Mouse (Mus musculus): ENCODE measurements around the gene Tmem131. TPM values are rescaled to one million over a fixed set of nuclear protein-coding genes. Genes with fewer than 3 reads are reported as not detected.

The Tmem131 gene
- polyA plus RNA-seq, 1 experiment, result 56.8 TPM

- Histone ChIP-seq H3K27ac (ENCODE audit: insufficient read depth, low read length) (no peak within 1 kb of the TSS), H3K4me1 (ENCODE audit: control insufficient read depth, insufficient read depth, low read length) (no peaks in the 10 kb centered on the region), H3K4me3 (ENCODE audit: insufficient read depth, low read length) (no peak within 1 kb of the TSS)
- TF ChIP-seq POLR2A (IDR thresholded peaks at IDR 0.05; ENCODE audit: low read depth, low read length) (no peak), CTCF (IDR thresholded peaks at IDR 0.05; ENCODE audit: borderline replicate concordance, insufficient read depth, low read length) (no peak)
Observed at GRCm38 (mm10) chr1:36761568-36761967, 181.9 kb downstream of the Tmem131 start, which contains the start of gene Zap70. Gene Zap70, plus strand, starts transcription at chr1:36761798.

- no peak overlapping the region for H3K27ac ChIP-seq (ENCODE audit: insufficient read depth, low read length)
- TF ChIP-seq CTCF (IDR thresholded peaks at IDR 0.05; ENCODE audit: borderline replicate concordance, insufficient read depth, low read length) (no peak), POLR2A (IDR thresholded peaks at IDR 0.05; ENCODE audit: low read depth, low read length) (no peak)
- H3K4me3 ChIP-seq (ENCODE audit: insufficient read depth, low read length), result no peak overlapping the region
- H3K4me1 ChIP-seq (ENCODE audit: control insufficient read depth, insufficient read depth, low read length), result no peaks in the 10 kb centered on the region
Observed at GRCm38 (mm10) chr1:36761061-36761460, 182.4 kb downstream of the Tmem131 start.

GRCm38 (mm10) chr1:36760401-36760800, 183.1 kb downstream of the Tmem131 start:
- H3K4me3 ChIP-seq (ENCODE audit: insufficient read depth, low read length), result no peak overlapping the region
- H3K4me1 ChIP-seq (ENCODE audit: control insufficient read depth, insufficient read depth, low read length), result no peaks in the 10 kb centered on the region
- TF ChIP-seq POLR2A (IDR thresholded peaks at IDR 0.05; ENCODE audit: low read depth, low read length) (no peak), CTCF (IDR thresholded peaks at IDR 0.05; ENCODE audit: borderline replicate concordance, insufficient read depth, low read length) (no peak)
- no peak overlapping the region for H3K27ac ChIP-seq (ENCODE audit: insufficient read depth, low read length)

- no peak overlapping the region for H3K4me3 ChIP-seq (ENCODE audit: insufficient read depth, low read length)
- TF ChIP-seq POLR2A (IDR thresholded peaks at IDR 0.05; ENCODE audit: low read depth, low read length), result no peak
- no peak for TF ChIP-seq CTCF (IDR thresholded peaks at IDR 0.05; ENCODE audit: borderline replicate concordance, insufficient read depth, low read length)
Observed at GRCm38 (mm10) chr1:36759076-36759475, 184.4 kb downstream of the Tmem131 start.

GRCm38 (mm10) chr1:36758553-36758952, 184.9 kb downstream of the Tmem131 start:
- no peak for TF ChIP-seq CTCF (IDR thresholded peaks at IDR 0.05; ENCODE audit: borderline replicate concordance, insufficient read depth, low read length)
- no peak for TF ChIP-seq POLR2A (IDR thresholded peaks at IDR 0.05; ENCODE audit: low read depth, low read length)

More at GRCm38 (mm10) chr1:36759076-36759475, 184.4 kb downstream of the Tmem131 start:
- H3K27ac ChIP-seq (ENCODE audit: insufficient read depth, low read length), result no peak overlapping the region
- no peaks in the 10 kb centered on the region for H3K4me1 ChIP-seq (ENCODE audit: control insufficient read depth, insufficient read depth, low read length)

GRCm38 (mm10) chr1:36753932-36754675, 189.4 kb downstream of the Tmem131 start:
- Histone ChIP-seq H3K4me3 (ENCODE audit: insufficient read depth, low read length) (no peak overlapping the region), H3K27ac (ENCODE audit: insufficient read depth, low read length) (no peak overlapping the region), H3K4me1 (ENCODE audit: control insufficient read depth, insufficient read depth, low read length) (no peaks in the 10 kb centered on the region)
- TF ChIP-seq CTCF (IDR thresholded peaks at IDR 0.05; ENCODE audit: borderline replicate concordance, insufficient read depth, low read length) (no peak), POLR2A (IDR thresholded peaks at IDR 0.05; ENCODE audit: low read depth, low read length) (no peak)

More at GRCm38 (mm10) chr1:36758553-36758952, 184.9 kb downstream of the Tmem131 start:
- H3K4me1 ChIP-seq (ENCODE audit: control insufficient read depth, insufficient read depth, low read length), result no peaks in the 10 kb centered on the region
- no peak overlapping the region for H3K4me3 ChIP-seq (ENCODE audit: insufficient read depth, low read length)
- no peak overlapping the region for H3K27ac ChIP-seq (ENCODE audit: insufficient read depth, low read length)

- Histone ChIP-seq H3K4me1 (ENCODE audit: control insufficient read depth, insufficient read depth, low read length) (no peaks in the 10 kb centered on the region), H3K27ac (ENCODE audit: insufficient read depth, low read length) (no peak overlapping the region), H3K4me3 (ENCODE audit: insufficient read depth, low read length) (no peak overlapping the region)
- peak; percentile 56; the same call in 1 of the 2 replicates for TF ChIP-seq CTCF (IDR thresholded peaks at IDR 0.05; ENCODE audit: borderline replicate concordance, insufficient read depth, low read length)
- no peak for TF ChIP-seq POLR2A (IDR thresholded peaks at IDR 0.05; ENCODE audit: low read depth, low read length)
Observed at GRCm38 (mm10) chr1:36746452-36746851, 197.0 kb downstream of the Tmem131 start.

- Histone ChIP-seq H3K4me1 (ENCODE audit: control insufficient read depth, insufficient read depth, low read length) (no peaks in the 10 kb centered on the region), H3K27ac (ENCODE audit: insufficient read depth, low read length) (no peak overlapping the region), H3K4me3 (ENCODE audit: insufficient read depth, low read length) (no peak overlapping the region)
- TF ChIP-seq CTCF (IDR thresholded peaks at IDR 0.05; ENCODE audit: borderline replicate concordance, insufficient read depth, low read length) (no peak), POLR2A (IDR thresholded peaks at IDR 0.05; ENCODE audit: low read depth, low read length) (no peak)
Observed at GRCm38 (mm10) chr1:36745661-36746060, 197.8 kb downstream of the Tmem131 start.

GRCm38 (mm10) chr1:36744268-36744944, 199.1 kb downstream of the Tmem131 start:
- Histone ChIP-seq H3K4me1 (ENCODE audit: control insufficient read depth, insufficient read depth, low read length) (no peaks in the 10 kb centered on the region), H3K27ac (ENCODE audit: insufficient read depth, low read length) (no peak overlapping the region), H3K4me3 (ENCODE audit: insufficient read depth, low read length) (no peak overlapping the region)
- TF ChIP-seq CTCF (IDR thresholded peaks at IDR 0.05; ENCODE audit: borderline replicate concordance, insufficient read depth, low read length) (peak; percentile 73; the same call in 1 of the 2 replicates), POLR2A (IDR thresholded peaks at IDR 0.05; ENCODE audit: low read depth, low read length) (no peak)

- Histone ChIP-seq H3K4me3 (ENCODE audit: insufficient read depth, low read length) (no peak overlapping the region), H3K4me1 (ENCODE audit: control insufficient read depth, insufficient read depth, low read length) (no peaks in the 10 kb centered on the region), H3K27ac (ENCODE audit: insufficient read depth, low read length) (no peak overlapping the region)
- TF ChIP-seq POLR2A (IDR thresholded peaks at IDR 0.05; ENCODE audit: low read depth, low read length) (no peak), CTCF (IDR thresholded peaks at IDR 0.05; ENCODE audit: borderline replicate concordance, insufficient read depth, low read length) (no peak)
Observed at GRCm38 (mm10) chr1:36743046-36743445, 200.4 kb downstream of the Tmem131 start.

Other genes starting within 250 kb of the Tmem131 start
- gene 4933424G06Rik, start 233.5 kb downstream of the Tmem131 start, polyA plus RNA-seq (2011; ENCODE audit: insufficient read length, low read depth, missing spikeins), result 0.88 TPM in 1 of 2 replicates, not detected in the other
- gene Actr1b, start 229.2 kb downstream of the Tmem131 start, polyA plus RNA-seq (2011; ENCODE audit: insufficient read length, low read depth, missing spikeins), result 109 and 120 TPM in 2 replicates
- not detected in 2 replicates for gene Zap70, start 181.9 kb downstream of the Tmem131 start, polyA plus RNA-seq (2011; ENCODE audit: insufficient read length, low read depth, missing spikeins)
- 0.39 TPM in 1 of 2 replicates, not detected in the other for gene Vwa3b, start 82.9 kb upstream of the Tmem131 start, polyA plus RNA-seq (2011; ENCODE audit: insufficient read length, low read depth, missing spikeins)